Mouse (Mus musculus): ENCODE measurements at regions not wholly inside any gene's neighbourhood (a gene's known extent, or its start where the extent isn't known, plus 50 kb on each side); places are given as distances from the start of the nearest gene placed in this dataset.

DNA sequence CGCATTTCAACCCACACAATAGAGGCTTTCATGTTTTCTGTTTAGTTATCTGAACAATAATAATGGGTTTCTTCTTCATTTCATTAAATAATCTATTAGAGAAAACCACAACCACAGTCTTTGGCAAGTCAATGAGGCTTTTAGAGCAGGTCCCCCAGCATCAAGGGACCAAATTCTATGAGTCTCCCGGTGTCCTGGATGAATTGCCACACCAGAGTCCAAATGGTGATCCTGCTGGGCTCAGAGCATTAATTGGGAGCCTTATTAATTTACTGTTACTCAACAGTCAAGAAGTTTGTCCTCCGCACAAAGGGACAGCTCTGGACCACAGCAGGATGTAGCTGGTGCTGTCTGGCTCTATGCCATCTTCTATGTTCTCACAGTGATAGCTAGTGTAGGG lies 52.5 kb upstream of the Mtpn start:
- Histone ChIP-seq H3K4me1 (ENCODE audit: insufficient read depth, low read length) (no peaks in the 10 kb centered on the region), H3K9ac (replicated peaks; ENCODE audit: low read length, poor library complexity, severe bottlenecking) (no peak overlapping the region), H3K4me3 (ENCODE audit: low read depth, low read length) (no peak overlapping the region), H3K9me3 (ENCODE audit: low read length) (no peaks in the 10 kb centered on the region), H3K27ac (ENCODE audit: low read depth, low read length) (no peak overlapping the region), H3K27me3 (ENCODE audit: insufficient read depth, low read length) (no peaks in the 10 kb centered on the region), H3K36me3 (ENCODE audit: insufficient read depth, low read length) (no peaks in the 10 kb centered on the region), H3K4me2 (ENCODE audit: low read depth, low read length, poor library complexity, severe bottlenecking) (no peak overlapping the region)
- ATAC-seq (ENCODE audit: low FRiP score) (no peak), DNase-seq (ENCODE audit: low spot score) (no peak)
- TF ChIP-seq CTCF (IDR thresholded peaks at IDR 0.05): no peak
- WGBS: 91% methylated on average over 3 of the region's 3 CpGs
